Mouse (Mus musculus): ENCODE measurements around the gene Rnls. TPM values are rescaled to one million over a fixed set of nuclear protein-coding genes. Genes with fewer than 3 reads are reported as not detected.
A peak's percentile ranks its signal among the peaks of the same experiment; 100 is the strongest.

Rnls gene
- polyA plus RNA-seq, 1 experiment: 2.2 TPM

GRCm38 (mm10) chr19:33110404-33110803 is 281.7 kb downstream of the Rnls start:
- TF ChIP-seq POLR2A (IDR thresholded peaks at IDR 0.05; ENCODE audit: low read depth, low read length) (no peak), CTCF (conservative IDR thresholded peaks at IDR 0.05; ENCODE audit: insufficient read depth, insufficient read length, low read depth, low read length) (no peak)
- H3K4me1 ChIP-seq (ENCODE audit: control insufficient read depth, insufficient read depth, low read length): peaks cover 2% of the 10 kb centered on the region; the same call in 1 of the 2 replicates
- no peaks in the 10 kb centered on the region for H3K36me3 ChIP-seq (ENCODE audit: control insufficient read depth, insufficient read depth, low read length)
- WGBS: 50% methylated on average over 9 of the region's 9 CpGs
- peak overlapping the region; percentile 24 for H3K27ac ChIP-seq (ENCODE audit: insufficient read depth, low read depth, low read length)
- DNase-seq: peak; percentile 65
- H3K27me3 ChIP-seq (replicated peaks; ENCODE audit: control insufficient read depth, insufficient read depth, low read length): no peaks in the 10 kb centered on the region
- H3K4me3 ChIP-seq (ENCODE audit: insufficient read depth, low read depth, low read length): no peak overlapping the region

DNA sequence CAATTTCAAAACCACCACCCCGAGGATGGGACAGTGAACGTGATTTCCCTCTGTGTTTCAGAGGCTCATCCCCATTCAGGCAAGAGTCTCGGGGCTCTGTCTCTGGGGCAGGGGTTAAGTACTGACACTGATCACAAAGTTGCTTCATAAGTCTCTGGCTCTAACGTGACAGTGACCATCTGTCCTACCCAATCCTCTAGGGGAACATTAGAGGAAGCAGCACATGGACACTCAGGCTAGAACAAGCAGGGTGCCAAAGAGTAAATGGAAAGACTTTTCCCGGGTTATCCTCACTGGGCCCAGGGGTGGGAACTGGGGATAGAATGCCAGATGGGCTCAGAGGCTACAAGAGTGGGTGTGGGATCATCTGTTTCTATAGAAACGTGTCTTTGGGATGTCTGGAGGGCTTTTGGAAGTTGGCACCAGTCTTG is 282.1 kb downstream of the Rnls start:
- Histone ChIP-seq H3K4me3 (ENCODE audit: insufficient read depth, low read depth, low read length) (no peak overlapping the region), H3K36me3 (ENCODE audit: control insufficient read depth, insufficient read depth, low read length) (no peaks in the 10 kb centered on the region), H3K27ac (ENCODE audit: insufficient read depth, low read depth, low read length) (peak overlapping the region; percentile 24), H3K4me1 (ENCODE audit: control insufficient read depth, insufficient read depth, low read length) (peaks cover 2% of the 10 kb centered on the region; the same call in 1 of the 2 replicates), H3K27me3 (replicated peaks; ENCODE audit: control insufficient read depth, insufficient read depth, low read length) (no peaks in the 10 kb centered on the region)
- no peak for TF ChIP-seq CTCF (conservative IDR thresholded peaks at IDR 0.05; ENCODE audit: insufficient read depth, insufficient read length, low read depth, low read length)
- no peak for TF ChIP-seq POLR2A (IDR thresholded peaks at IDR 0.05; ENCODE audit: low read depth, low read length)
- peak; percentile 71 for DNase-seq
- 52% methylated on average over 6 of the region's 6 CpGs for WGBS

DNA sequence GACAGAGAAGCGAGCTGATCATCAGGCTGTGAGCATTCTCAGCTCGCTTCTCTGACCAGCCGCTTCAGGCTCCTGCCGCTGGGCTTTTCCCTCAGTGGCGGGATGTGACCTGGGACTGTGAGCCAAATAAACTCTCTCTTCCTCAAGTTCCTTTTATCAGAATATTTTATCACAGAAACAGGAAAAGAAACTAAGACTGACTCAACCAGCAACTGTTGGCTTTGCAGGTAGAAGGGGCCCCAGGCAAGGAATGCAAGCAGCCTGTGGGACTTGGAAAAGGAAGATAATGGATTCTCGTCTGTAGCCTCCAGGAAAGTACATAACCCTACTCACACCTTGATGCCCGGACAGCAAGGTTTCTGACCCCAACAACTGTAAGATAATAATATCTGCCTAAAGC is 283.0 kb downstream of the Rnls start:
- H3K36me3 ChIP-seq (ENCODE audit: control insufficient read depth, insufficient read depth, low read length): no peaks in the 10 kb centered on the region
- TF ChIP-seq POLR2A (IDR thresholded peaks at IDR 0.05; ENCODE audit: low read depth, low read length) (no peak), CTCF (conservative IDR thresholded peaks at IDR 0.05; ENCODE audit: insufficient read depth, insufficient read length, low read depth, low read length) (no peak)
- H3K27ac ChIP-seq (ENCODE audit: insufficient read depth, low read depth, low read length): peak overlapping the region; percentile 77
- no peaks in the 10 kb centered on the region for H3K27me3 ChIP-seq (replicated peaks; ENCODE audit: control insufficient read depth, insufficient read depth, low read length)
- DNase-seq: no peak
- WGBS: 77% methylated on average over 7 of the region's 7 CpGs
- peaks cover 2% of the 10 kb centered on the region; the same call in 1 of the 2 replicates for H3K4me1 ChIP-seq (ENCODE audit: control insufficient read depth, insufficient read depth, low read length)
- no peak overlapping the region for H3K4me3 ChIP-seq (ENCODE audit: insufficient read depth, low read depth, low read length)

- Histone ChIP-seq H3K36me3 (ENCODE audit: control insufficient read depth, insufficient read depth, low read length) (no peaks in the 10 kb centered on the region), H3K4me1 (ENCODE audit: control insufficient read depth, insufficient read depth, low read length) (no peaks in the 10 kb centered on the region), H3K27ac (ENCODE audit: insufficient read depth, low read depth, low read length) (no peak overlapping the region), H3K4me3 (ENCODE audit: insufficient read depth, low read depth, low read length) (no peak overlapping the region), H3K27me3 (replicated peaks; ENCODE audit: control insufficient read depth, insufficient read depth, low read length) (no peaks in the 10 kb centered on the region)
- no peak for DNase-seq
- WGBS: 94% methylated on average over 6 of the region's 6 CpGs
- TF ChIP-seq CTCF (conservative IDR thresholded peaks at IDR 0.05; ENCODE audit: insufficient read depth, insufficient read length, low read depth, low read length): no peak
- TF ChIP-seq POLR2A (IDR thresholded peaks at IDR 0.05; ENCODE audit: low read depth, low read length): no peak
Measured at GRCm38 (mm10) chr19:33103851-33104250, 288.2 kb downstream of the Rnls start.

- no peak for DNase-seq
- no peak for TF ChIP-seq POLR2A (IDR thresholded peaks at IDR 0.05; ENCODE audit: low read depth, low read length)
- TF ChIP-seq CTCF (conservative IDR thresholded peaks at IDR 0.05; ENCODE audit: insufficient read depth, insufficient read length, low read depth, low read length): no peak
Measured at GRCm38 (mm10) chr19:33102783-33103139, 289.3 kb downstream of the Rnls start.

GRCm38 (mm10) chr19:33102008-33102782 is 289.9 kb downstream of the Rnls start:
- DNase-seq: no peak
- Histone ChIP-seq H3K4me1 (ENCODE audit: control insufficient read depth, insufficient read depth, low read length) (no peaks in the 10 kb centered on the region), H3K4me3 (ENCODE audit: insufficient read depth, low read depth, low read length) (no peak overlapping the region), H3K27me3 (replicated peaks; ENCODE audit: control insufficient read depth, insufficient read depth, low read length) (no peaks in the 10 kb centered on the region), H3K27ac (ENCODE audit: insufficient read depth, low read depth, low read length) (no peak overlapping the region), H3K36me3 (ENCODE audit: control insufficient read depth, insufficient read depth, low read length) (no peaks in the 10 kb centered on the region)
- 61% methylated on average over 7 of the region's 7 CpGs for WGBS
- TF ChIP-seq POLR2A (IDR thresholded peaks at IDR 0.05; ENCODE audit: low read depth, low read length) (no peak), CTCF (conservative IDR thresholded peaks at IDR 0.05; ENCODE audit: insufficient read depth, insufficient read length, low read depth, low read length) (no peak)

More at GRCm38 (mm10) chr19:33102783-33103139, 289.3 kb downstream of the Rnls start:
- WGBS: 67% methylated on average over 7 of the region's 7 CpGs
- H3K27me3 ChIP-seq (replicated peaks; ENCODE audit: control insufficient read depth, insufficient read depth, low read length): no peaks in the 10 kb centered on the region
- H3K4me3 ChIP-seq (ENCODE audit: insufficient read depth, low read depth, low read length): no peak overlapping the region
- H3K4me1 ChIP-seq (ENCODE audit: control insufficient read depth, insufficient read depth, low read length): no peaks in the 10 kb centered on the region
- H3K36me3 ChIP-seq (ENCODE audit: control insufficient read depth, insufficient read depth, low read length): no peaks in the 10 kb centered on the region
- no peak overlapping the region for H3K27ac ChIP-seq (ENCODE audit: insufficient read depth, low read depth, low read length)

- no peak overlapping the region for H3K4me3 ChIP-seq (ENCODE audit: insufficient read depth, low read depth, low read length)
- H3K36me3 ChIP-seq (ENCODE audit: control insufficient read depth, insufficient read depth, low read length): no peaks in the 10 kb centered on the region
- TF ChIP-seq POLR2A (IDR thresholded peaks at IDR 0.05; ENCODE audit: low read depth, low read length): no peak
- no peak for TF ChIP-seq CTCF (conservative IDR thresholded peaks at IDR 0.05; ENCODE audit: insufficient read depth, insufficient read length, low read depth, low read length)
- DNase-seq: peak; percentile 41
- H3K27ac ChIP-seq (ENCODE audit: insufficient read depth, low read depth, low read length): no peak overlapping the region
- no peaks in the 10 kb centered on the region for H3K27me3 ChIP-seq (replicated peaks; ENCODE audit: control insufficient read depth, insufficient read depth, low read length)
- WGBS: 75% methylated on average over 13 of the region's 13 CpGs
- H3K4me1 ChIP-seq (ENCODE audit: control insufficient read depth, insufficient read depth, low read length): no peaks in the 10 kb centered on the region
Measured at GRCm38 (mm10) chr19:33101093-33102007, 290.7 kb downstream of the Rnls start.

All from kidney, adult 2 months (tissue).